Mouse (Mus musculus) lung, postnatal 0 days (tissue): Measurements from ENCODE around the gene Ubtf.

Experiments
- CTCF ChIP-seq: IDR thresholded peaks from 2 replicates; pipeline ENCODE4 v1.5.1; 2016; ENCODE audit warnings: antibody characterized with exemption, mild to moderate bottlenecking
- EP300 ChIP-seq: IDR thresholded peaks from 2 replicates; pipeline ENCODE4 v1.6.1; 2016; ENCODE audit warnings: antibody characterized with exemption, mild to moderate bottlenecking, control low read depth

GRCm38 (mm10) chr11:102363623-102364022 lies 44.1 kb upstream of the Ubtf start:
- TF ChIP-seq CTCF (no peak), EP300 (no peak)
